Mouse (Mus musculus) ZHBTc4 (cell line): ENCODE results near the gene Myo1h.
A peak's percentile ranks its signal among the peaks of the same experiment; 100 is the strongest.

Source experiments
- DNase-seq: peaks from one replicate; pipeline ENCODE4 v3.0.0-alpha.2; 2011; ENCODE audit warnings: low read depth, low spot score

Gene Myo1h

GRCm38 (mm10) chr5:114393169-114393568 is 104.2 kb downstream of the Myo1h start:
- no peak for DNase-seq

DNA sequence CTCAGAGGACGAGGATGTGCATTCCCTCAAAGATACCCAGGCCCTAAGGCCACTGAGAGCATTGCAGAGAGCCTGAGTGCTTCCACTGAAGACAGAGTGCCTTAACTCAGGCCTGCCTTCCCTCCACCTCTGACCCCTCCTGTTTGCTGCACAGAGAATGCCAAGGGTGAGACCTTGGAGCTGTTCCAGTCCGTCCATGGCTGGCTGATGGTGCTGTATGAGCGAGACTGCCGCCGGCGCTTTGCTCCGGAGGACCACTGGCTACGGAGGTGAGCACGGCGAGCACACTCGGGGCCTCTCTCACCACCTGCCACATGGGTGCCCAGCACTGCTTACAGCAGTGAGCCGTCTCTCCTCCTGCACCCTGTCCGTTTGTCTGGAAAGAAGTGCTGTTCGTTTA is 117.6 kb downstream of the Myo1h start:
- DNase-seq = no peak

- no peak for DNase-seq
Measured at GRCm38 (mm10) chr5:114407269-114407668, 118.3 kb downstream of the Myo1h start.

- no peak for DNase-seq
Measured at GRCm38 (mm10) chr5:114407810-114408209, 118.8 kb downstream of the Myo1h start.

DNA sequence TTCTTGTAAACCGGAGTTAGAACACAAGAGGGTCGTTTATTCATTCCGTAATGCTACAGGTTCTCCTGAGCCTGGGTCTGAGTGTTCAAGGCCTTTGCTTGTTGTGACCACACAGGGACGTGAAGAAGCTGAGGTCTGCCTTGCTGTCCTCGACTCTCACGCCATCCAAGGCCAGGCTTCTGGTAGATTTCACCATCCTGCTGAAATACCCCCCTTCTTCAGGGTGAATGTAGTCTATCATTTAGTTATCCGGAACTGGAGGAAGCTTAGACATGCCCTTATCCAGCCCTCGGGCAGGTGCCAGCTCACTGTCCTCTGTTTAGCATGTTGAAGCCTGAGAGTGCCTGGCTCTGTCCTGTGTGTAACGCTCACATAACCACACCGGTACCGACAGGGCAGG is 119.9 kb downstream of the Myo1h start:
- no peak for DNase-seq

GRCm38 (mm10) chr5:114410429-114410828 is 121.5 kb downstream of the Myo1h start:
- DNase-seq = no peak

DNA sequence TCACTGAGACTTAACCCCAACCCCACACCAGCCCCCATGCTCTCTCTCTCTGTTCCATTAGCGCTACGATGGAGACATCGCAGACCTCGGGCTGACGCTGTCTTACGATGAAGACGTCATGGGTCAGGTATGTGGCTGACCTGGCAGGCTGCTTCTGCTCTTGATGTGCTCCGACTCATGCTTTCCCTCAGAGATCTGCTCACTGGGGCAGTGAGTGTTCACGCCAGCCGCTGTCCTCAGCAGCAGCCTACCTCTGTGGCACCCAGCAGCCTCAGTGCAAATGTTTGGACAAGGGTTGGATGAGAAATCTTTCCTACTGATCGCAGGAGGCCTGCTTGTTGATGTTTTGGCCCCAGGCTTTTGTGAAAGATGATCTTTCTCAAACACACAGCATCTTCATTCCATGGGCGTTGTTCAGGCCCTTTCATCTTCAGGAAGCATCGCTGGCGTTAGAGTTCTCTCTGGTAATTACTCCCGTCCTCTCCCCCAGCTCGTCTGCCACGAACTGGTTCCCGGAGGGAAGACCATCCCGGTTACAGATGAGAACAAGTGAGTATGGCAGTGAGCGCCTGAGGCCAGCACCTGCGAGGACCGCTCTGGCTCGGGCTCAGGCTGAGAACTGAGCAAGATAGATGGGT is 123.5 kb downstream of the Myo1h start:
- DNase-seq = peak; percentile 44

- DNase-seq = no peak
Measured at GRCm38 (mm10) chr5:114413067-114413735, 124.2 kb downstream of the Myo1h start.
